Mouse (Mus musculus): ENCODE data around the gene Dlec1.

Dlec1 gene

DNA sequence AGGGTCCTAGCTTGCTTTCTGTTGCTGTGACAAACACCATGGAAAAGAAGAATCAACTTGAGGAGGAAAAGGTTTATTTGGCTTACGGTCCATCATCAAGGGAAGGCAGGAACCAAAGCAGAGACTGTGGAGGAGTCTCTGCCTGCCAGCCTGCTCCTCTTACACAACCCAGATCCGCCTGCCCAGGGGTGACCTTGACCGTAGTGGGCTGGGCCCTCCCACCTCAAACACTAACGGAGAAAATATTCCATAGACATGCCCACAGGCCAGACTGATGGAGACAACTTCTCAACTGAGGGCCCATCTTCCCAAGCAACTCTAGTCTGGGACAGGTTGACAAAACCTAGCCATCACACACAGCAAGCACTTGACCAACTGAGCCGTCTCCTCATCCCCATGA lies 39.8 kb downstream of the Dlec1 start:
- in situ Hi-C loops (cut with MboI, MseI): no loop called here

DNA sequence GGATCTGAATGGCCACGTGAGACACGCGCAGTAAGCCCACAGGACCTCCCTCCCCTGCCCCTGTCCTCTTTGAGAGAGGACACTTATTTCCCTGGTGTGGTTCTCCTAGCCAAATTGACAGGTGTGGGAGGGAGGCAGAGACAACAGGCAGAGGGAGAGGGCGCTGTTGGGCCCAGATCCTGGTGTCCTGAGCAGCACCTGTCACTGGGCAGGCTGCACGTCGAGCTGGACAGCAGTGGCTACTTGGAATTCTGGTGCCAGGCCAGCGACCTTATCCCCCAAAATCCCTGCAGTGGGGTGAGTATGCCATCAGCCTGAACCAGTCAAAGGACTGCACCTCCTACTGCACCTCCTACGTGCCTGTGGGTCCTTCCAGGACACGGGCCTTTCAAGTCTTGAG lies 41.1 kb downstream of the Dlec1 start:
- in situ Hi-C loops (cut with MboI, MseI): no loop called here

DNA sequence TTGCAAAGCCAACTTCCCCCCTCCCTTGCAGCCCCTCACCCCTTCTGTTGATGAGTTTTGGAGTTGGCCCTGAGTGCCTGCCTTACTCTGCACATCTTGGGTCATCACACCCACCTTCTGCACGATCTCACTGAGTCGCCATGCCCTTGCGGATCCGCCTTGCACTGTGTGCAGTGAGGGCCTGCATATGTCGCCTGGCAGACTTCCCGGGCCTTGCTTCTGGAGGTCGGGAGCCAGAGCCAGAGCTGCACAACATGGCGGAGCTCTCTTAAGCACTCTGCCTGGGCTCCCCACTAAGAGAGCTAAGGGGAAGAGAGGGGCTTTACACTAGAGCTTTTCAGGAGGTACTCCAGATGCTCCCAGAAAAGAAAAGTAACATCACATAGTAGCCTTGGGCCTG lies 42.4 kb downstream of the Dlec1 start:
- in situ Hi-C loops (cut with MboI, MseI): loop anchor here (5.0 kb wide), 1 partner anchor 203 kb away; no protein-coding TSS in a partner anchor

DNA sequence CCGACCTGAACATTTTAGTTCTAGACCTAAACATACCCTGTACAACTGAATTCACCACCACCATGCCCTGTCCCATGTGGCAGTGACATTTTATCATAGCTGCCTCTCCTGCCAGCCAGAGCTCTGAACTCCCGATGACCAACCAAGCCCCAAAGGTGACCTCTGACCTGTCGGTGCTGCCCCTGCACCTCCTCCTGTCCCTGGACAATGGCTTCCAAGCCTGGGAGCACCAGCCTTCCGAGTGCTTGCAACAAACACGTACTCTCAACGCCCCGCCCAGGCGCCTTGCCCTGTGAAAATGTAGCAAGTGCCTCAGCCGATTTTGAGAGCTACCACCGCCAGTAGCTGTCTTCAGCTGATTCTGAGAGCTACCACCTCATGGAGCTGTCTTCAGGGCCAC lies 42.9 kb downstream of the Dlec1 start:
- in situ Hi-C loops (cut with MboI, MseI): loop anchor here (5.0 kb wide), 1 partner anchor 202 kb away; no protein-coding TSS in a partner anchor

DNA sequence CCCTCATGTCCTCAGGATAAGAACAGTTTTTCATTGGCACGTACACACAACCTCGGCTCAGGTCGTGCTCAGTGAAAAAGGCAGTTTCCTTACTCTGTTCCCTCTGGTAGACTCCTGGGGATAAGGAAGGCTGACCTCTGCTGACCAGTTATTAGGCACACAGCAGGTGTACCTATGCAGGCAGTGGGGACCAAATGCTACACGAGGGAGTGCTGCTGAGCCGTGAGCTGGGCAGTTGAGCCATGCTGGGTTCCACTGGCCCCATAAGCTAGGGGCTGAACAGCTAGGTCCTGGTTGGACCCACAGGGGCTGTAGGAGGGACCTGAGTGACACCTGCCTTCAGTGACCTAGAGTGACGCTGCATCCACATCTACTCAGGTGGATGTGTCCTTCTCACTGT lies 43.4 kb downstream of the Dlec1 start:
- in situ Hi-C loops (cut with MboI, MseI): loop anchor here (5.0 kb wide), 1 partner anchor 202 kb away; no protein-coding TSS in a partner anchor

DNA sequence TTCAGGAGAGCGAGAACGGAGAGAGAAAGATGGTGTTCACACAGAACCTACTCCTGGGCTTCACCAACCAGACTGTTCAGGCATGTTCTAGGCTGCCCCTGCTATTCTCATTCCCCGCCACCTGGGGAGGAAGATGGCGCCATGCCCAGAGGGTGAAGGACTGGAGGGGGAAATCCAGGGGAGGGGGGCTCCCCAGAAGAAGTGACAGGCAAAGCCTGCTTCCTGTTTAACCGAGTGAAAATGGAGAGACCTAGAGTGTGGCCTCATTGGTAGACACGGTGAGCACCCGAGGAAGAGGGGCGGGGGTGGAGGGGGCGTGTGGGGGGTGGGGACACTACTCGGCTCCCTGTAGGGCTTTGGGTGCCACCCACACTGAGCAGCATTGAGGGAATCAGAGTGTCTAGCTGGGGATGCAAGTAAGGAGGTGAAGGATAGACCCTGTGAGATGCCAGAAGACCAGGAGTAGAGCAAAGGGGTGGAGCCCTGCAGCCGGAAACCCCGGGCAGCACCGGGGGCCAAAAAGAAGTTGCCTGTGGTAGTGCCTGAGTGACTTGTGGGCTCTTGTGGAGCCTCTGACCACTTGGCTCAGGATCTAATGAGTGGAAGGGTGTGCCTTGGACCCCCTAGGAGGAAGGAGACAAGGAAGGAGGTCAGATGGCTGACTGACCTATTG lies 44.0 kb downstream of the Dlec1 start:
- in situ Hi-C loops (cut with MboI, MseI): loop anchor here (5.0 kb wide), 1 partner anchor 201 kb away; no protein-coding TSS in a partner anchor

DNA sequence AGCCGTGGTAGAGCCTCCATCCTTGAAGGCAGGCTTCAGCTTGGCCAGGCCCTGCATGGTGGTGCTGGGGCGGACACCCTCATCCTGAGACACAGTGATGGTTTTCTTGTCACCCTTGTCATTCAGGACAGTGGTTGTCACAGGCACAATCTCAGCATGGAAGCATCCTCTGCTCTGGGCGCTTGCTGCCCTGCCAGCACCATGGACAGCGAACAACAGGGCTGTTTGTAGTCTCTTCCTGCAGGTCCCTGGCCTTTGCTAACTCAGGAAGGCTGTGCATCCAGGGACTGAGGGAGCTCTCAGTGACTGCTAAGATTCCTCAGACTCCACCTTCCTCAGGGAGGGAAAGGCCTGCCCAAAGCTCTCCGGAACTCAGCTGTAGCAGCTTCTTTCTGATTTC lies 47.3 kb downstream of the Dlec1 start:
- in situ Hi-C loops (cut with MboI, MseI): loop anchor here (5.0 kb wide), 1 partner anchor 198 kb away; no protein-coding TSS in a partner anchor

DNA sequence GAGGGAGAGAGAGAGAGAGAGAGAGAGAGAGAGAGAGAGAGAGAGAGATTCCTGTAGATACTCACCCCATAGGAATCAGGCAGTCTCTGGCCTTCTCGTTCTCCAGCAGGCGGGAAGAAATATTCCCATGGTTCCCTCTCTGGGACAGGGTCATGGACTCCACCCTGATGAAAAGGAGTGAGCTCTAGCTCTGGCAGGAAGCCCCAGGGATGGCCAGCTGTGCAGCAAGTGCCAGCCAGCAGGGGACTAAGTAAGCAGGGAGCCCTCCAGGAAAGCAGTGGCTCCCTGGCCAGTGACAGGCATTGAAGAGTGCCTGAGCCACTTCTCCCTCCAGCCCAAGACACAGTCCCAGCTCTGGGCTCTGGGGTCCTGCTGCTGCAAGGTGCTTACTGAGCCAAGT lies 49.5 kb downstream of the Dlec1 start:
- in situ Hi-C loops (cut with MboI, MseI): no loop called here

DNA sequence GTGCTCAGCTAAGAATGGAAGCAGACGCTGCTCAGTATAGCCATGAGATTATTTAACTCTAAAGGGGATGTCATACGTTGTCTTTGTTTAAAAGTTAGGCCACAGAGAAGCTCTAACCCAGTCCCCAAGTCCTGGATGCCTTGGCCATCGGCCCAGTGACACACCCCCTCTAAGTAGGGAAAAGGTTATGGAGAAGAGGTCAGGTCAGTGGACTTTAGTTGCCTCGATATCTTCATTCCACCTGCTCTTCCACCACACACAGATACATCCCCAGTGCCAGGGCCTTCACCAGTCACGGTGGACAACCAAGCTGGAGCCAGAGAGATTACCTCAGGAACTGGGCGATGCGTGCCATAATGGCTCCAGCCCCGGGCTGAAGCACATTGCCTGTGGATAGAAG lies 53.1 kb downstream of the Dlec1 start:
- in situ Hi-C loops (cut with MboI, MseI): no loop called here

DNA sequence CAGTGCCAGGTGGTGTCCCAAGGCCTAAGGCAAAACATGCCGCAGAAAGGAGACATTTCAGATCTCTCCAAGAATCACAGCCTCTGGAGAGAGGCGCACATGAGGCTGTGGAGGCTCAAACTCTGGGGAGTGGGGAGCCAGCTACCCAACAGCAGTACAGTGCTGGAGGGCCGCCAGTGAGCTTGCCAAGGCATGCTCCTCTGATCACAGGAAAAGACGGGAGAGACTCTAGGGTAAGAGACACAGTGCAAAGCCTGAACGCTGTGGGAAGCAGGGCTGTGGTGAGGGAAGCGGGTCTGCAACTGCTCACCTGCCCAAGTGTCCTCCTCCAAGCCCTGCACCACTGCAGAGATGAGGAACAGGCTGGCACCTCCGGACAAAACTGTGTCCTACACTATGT lies 53.5 kb downstream of the Dlec1 start:
- in situ Hi-C loops (cut with MboI, MseI): no loop called here

DNA sequence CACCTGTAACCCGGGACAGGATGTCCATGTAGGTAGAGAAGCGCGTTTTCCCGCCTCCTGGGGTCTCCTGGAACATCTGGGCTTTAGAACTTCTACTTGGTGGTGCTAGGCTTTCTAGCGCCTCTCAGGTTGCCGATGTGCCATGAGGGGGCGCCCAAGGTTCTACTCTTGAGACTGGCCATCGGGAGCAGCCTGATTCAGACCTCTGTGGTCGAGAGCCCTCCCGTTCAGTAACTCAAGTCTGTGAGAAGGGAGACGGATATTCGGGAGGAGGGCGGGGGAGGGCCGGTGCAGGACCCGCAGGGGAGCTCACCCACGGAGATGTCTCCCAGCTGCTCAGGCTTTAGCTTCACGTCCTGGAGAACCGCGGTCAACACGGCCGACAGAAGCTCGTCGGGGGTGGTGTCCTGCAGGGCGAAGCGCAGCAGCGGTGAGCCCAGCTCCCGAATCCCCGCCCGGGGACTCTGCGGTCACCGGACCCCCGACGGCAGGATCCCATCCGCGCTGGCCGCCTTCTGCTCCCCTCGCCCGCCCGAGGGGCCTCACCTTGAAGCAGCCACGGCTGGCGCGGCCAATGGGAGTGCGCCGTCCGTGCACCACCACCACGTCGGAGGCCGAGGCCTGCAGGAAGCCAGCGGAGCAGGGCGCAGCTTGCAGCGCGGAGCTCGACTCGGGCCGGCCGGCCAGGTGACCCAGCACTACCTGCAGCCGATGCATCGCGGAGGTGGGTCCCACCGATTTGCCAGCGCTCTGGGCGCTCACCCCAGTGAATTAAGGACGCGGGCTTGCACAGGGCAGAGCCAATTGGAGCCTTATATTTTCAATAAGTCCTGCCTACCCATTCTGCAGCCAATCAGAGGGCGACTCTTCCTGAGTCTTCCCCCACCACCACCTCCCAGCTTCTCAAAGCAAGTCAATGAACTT lies 54.3 kb downstream of the Dlec1 start, which contains the start of gene Acaa1b:
Acaa1b (minus strand) TSS at position 816 of the 924 bp plus-strand sequence.
- in situ Hi-C loops (cut with MboI, MseI): no loop called here

DNA sequence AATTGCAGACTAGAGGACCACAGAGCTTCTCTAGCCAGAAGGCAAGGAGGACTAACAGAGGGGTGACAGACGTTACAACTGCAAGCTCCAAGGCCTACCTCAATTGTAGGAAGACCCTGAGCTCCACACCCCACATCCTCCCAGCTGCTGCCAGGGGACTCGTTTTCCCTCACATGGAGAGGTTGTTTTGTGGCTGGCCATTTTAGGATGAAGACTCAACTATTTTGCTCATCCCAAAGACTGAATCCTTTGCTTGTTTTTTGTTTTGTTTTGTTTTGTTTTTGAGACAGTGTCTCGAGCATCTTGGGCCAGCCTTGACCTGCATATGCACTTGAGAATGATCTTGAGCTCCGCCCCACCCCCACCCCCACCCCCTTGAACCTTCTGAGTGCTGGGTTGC lies 56.6 kb downstream of the Dlec1 start, which contains the start of gene Gm47289:
Gm47289 (plus strand) TSS at position 301 of the 400 bp plus-strand sequence.
- in situ Hi-C loops (cut with MboI, MseI): no loop called here

DNA sequence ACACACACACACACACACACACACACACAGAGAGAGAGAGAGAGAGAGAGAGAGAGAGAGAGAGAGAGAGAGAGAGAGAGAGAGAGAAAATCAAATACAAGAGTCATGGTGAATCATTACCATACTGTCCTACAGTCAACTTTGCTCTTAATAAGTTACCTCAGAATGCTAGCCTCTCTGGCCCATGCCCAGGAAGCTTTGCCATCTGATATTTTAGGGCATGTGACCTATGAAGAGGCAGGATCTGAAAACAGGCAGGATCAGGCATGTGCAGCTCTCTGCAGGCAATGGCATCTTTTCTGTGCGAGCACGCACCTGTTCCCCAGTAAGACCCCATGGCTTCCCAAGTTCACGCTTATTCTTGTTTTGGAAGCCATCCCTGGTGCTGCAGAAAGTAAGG lies 58.4 kb downstream of the Dlec1 start:
- in situ Hi-C loops (cut with MboI, MseI): no loop called here

DNA sequence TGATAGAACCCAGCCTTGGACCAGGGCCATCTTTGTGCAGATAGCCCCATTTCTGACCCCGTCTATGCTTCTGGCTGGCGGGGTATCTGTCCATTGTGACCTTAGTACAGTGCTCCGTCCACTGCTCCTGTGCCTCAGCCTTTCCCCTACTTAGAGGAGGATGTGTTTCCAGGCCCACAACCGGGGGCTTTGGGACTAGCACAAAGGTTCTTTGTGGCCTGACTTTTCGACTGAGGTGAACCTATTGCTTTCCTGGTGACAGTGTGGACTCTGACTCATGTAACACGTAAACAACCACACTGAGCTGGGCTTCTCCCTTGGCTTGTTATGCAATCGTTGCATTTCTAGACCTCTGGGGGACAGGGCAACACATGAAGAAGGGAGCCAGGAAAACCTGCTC lies 62.5 kb downstream of the Dlec1 start:
- in situ Hi-C loops (cut with MboI, MseI): no loop called here

DNA sequence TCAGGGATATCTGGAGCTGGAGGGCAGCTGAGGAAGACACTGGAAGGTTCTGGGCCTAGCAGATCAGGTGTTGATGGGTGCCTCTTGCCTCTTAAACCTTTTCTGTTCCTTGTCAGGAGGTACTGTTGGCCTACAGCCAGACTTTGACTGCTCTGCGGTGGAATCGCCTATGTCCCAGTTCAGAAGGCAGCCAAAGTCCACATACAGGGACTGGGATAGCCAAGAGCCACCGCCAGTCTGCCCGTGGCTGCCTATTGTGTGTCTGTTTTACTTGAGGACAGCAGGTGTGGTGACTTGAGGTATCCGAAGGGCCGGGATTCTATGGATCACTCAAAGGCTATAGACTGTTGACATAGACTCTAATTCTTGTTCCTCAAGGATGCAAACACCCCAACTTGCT lies 63.3 kb downstream of the Dlec1 start:
- in situ Hi-C loops (cut with MboI, MseI): no loop called here

DNA sequence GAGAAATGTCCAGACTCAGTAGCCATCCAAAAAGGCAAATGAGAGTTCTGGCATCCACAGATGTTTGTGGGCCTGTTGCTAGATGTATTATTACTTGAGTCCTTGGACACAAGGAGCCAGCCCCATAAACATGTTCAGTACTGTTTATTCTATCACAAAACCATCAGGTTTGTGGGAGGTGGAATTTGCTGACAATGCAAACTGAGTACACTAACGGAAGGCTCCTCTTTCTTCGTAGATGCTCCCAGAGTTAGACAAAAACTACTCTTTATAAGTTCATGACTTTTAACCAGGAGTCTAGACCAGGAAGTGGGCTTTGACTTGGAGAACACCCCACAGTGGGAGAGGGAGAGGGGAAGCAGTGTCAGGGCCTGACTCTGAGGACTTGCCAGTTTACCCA lies 65.3 kb downstream of the Dlec1 start:
- in situ Hi-C loops (cut with MboI, MseI): no loop called here

DNA sequence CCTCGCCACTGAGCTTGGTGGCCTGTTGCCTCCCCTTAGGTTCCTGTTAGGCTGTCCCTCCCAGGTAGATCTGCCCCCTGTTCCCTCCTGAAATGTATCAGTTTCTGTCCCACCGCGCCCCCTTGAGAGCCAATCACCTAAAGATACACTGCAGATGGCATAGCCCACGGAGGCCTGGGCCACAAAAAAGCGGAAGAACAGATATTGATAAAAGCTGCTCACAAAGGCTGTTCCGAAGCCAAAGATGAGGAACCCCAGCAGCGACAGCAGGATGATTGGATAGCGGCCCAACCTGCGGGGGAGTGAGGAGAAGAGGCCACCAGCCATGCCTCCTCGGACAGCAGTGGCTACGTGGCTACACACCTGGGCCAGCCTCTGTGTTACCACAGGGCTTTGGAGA lies 77.0 kb downstream of the Dlec1 start:
- in situ Hi-C loops (cut with MboI, MseI): no loop called here

DNA sequence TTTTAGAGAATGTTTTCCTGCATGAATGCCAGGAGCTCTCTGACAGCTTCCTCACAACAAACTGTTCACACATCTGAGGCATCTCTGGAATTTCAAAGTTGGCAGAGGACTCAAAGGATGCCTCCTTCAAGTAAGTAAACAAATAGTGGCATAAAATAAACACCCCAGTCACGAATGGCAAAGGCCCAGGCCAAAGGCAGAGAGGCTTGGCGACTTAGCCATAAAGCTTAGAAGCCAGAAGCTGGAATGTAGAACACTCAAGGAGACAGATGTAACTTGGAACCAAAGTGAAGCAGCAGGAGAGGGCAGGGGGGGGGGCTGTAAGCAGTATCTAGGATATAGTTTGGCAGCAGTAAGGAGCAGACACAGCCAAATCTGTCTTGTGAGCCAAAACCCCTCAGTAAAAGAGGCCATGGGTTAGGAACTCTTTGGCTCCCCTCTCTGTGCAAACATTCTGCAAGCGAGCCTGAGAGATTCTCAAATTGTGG lies 79.0 kb downstream of the Dlec1 start:
- in situ Hi-C loops (cut with MboI, MseI): loop anchor here (5.0 kb wide), 1 partner anchor 49 kb away; no protein-coding TSS in a partner anchor

DNA sequence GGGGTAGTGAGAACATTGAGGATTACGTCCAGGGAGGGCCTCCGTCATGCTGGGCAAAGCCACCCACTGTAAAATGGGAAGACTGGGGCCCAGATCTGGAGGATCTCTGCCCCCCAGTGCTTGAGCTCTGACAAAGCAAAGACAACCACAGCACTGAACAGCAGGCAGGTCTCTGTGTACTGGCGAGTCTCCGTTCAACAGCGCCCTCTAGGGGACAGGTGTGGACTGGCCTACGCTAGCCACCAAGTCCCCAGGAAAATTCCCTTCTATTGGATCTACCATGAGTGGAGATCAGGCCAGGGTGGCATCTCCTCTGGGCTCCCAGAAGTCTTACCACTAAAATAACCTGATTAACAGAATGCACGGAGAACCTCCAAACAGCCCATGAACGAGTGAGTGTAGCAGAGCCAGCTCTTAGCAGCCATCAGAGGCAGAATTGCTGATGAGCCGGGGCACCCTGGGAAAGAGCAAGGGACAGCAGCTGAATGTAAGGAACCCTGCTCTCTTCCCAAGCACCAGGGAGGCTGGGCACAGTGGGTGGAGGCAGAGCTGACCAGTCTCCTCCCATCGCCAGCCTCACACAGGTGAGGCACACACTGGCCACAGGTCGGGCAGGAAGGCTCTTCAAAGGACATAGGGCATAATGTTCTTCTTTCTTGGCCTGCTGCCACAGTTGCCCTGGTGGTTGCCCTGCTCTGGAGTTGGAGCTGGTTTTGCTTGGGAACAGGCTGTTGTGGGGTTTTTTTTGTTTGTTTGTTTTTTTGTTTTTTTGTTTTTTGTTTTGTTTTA lies 90.1 kb downstream of the Dlec1 start:
- in situ Hi-C loops (cut with MboI, MseI): loop anchor here (10.0 kb wide), 1 partner anchor 662 kb away; no protein-coding TSS in a partner anchor

Data from regulatory T cell (primary cell).